Mouse (Mus musculus): ENCODE data around the gene Sf3a3. TPM values are rescaled to one million over a fixed set of nuclear protein-coding genes. Genes with fewer than 3 reads are reported as not detected.

Sf3a3 gene
- total and polyA plus RNA-seq, 3 experiments, result 127 to 295 (median 144) TPM

GRCm38 (mm10) chr4:124693135-124693894 is 21.3 kb upstream of the Sf3a3 start, which contains the start of gene Utp11 (continued):
- peak; percentile 71 to 85 for TF ChIP-seq POLR2A (IDR thresholded peaks at IDR 0.05; ENCODE audit: control insufficient read depth in 1 of 2, insufficient read depth in 1 of 2, low read depth in 1 of 2, low read length in 2 of 2, poor library complexity in 1 of 2)
- 0 out of 4 replicates have a peak, but pooled peaks of 1 of the 2 experiments have one; percentile 8 for TF ChIP-seq EP300 (IDR thresholded peaks at IDR 0.05; ENCODE audit: low read depth in 1 of 2, low read length in 2 of 2)
- TF ChIP-seq TBP (IDR thresholded peaks at IDR 0.05; ENCODE audit: low read depth, low read length), result peak; percentile 80
- peak; percentile 23; the same call in 1 of the 2 replicates for TF ChIP-seq MAZ (IDR thresholded peaks at IDR 0.05; ENCODE audit: low read depth, low read length)
- TF ChIP-seq HCFC1 (IDR thresholded peaks at IDR 0.05; ENCODE audit: low read depth, low read length), result peak; percentile 100
- 0 out of 2 replicates have a peak, but pooled peaks have one; percentile 2 for TF ChIP-seq ZNF384 (IDR thresholded peaks at IDR 0.05; ENCODE audit: low read depth, low read length)
- TF ChIP-seq E2F4 (IDR thresholded peaks at IDR 0.05; ENCODE audit: borderline replicate concordance, low read depth, low read length), result no peak
- no peak for TF ChIP-seq MEF2A (IDR thresholded peaks at IDR 0.05; ENCODE audit: extremely low read depth, insufficient replicate concordance, low read depth, low read length, poor library complexity, severe bottlenecking)
- TF ChIP-seq ZKSCAN1 (IDR thresholded peaks at IDR 0.05; ENCODE audit: low read depth, low read length), result no peak
- TF ChIP-seq RAD21 (IDR thresholded peaks at IDR 0.05; ENCODE audit: low read depth, low read length), result no peak
- TF ChIP-seq BHLHE40 (IDR thresholded peaks at IDR 0.05; ENCODE audit: borderline replicate concordance, low read depth, low read length), result no peak
- no peak for TF ChIP-seq USF2 (IDR thresholded peaks at IDR 0.05; ENCODE audit: borderline replicate concordance in 1 of 2, insufficient read depth in 1 of 2, low read depth in 1 of 2, low read length in 2 of 2)
- TF ChIP-seq ZC3H11A (IDR thresholded peaks at IDR 0.05; ENCODE audit: low read depth, low read length), result no peak
- TF ChIP-seq TCF12 (IDR thresholded peaks at IDR 0.05; ENCODE audit: low read depth, low read length), result no peak
- TF ChIP-seq UBTF (IDR thresholded peaks at IDR 0.05; ENCODE audit: borderline replicate concordance, insufficient read depth, low read depth, low read length), result no peak
- TF ChIP-seq NELFE (IDR thresholded peaks at IDR 0.05; ENCODE audit: low read depth, low read length), result peak; percentile 83

GRCm38 (mm10) chr4:124694572-124694971 is 20.0 kb upstream of the Sf3a3 start:
- Histone ChIP-seq H3K9me3 (replicated peaks; ENCODE audit: insufficient read depth, low read length) (no peaks in the 10 kb centered on the region), H3K79me2 (ENCODE audit: control insufficient read depth, insufficient read depth, low read length, poor library complexity) (peaks cover 34% of the 10 kb centered on the region), H3K4me3 (ENCODE audit: control insufficient read depth in 1 of 2, insufficient read depth in 1 of 2, low read depth in 2 of 2, low read length in 2 of 2) (no peak overlapping the region), H3K27ac (ENCODE audit: control insufficient read depth, low read depth, low read length) (no peak overlapping the region), H3K9ac (ENCODE audit: control insufficient read depth, low read depth, low read length, poor library complexity, severe bottlenecking) (no peak overlapping the region), H3K36me3 (ENCODE audit: control insufficient read depth in 1 of 2, insufficient read depth in 2 of 2, low read length in 2 of 2) (peaks cover 0 to 24% of the 10 kb centered on the region in 2 experiments; a peak in 2 of 4 replicates), H3K4me1 (ENCODE audit: control insufficient read depth in 1 of 2, insufficient read depth in 2 of 2, low read length in 2 of 2) (peaks cover 2 to 25% of the 10 kb centered on the region in 2 experiments; a peak in 3 of 4 replicates), H3K27me3 (ENCODE audit: control insufficient read depth in 1 of 2, insufficient read depth in 2 of 2, low read length in 2 of 2) (no peaks in the 10 kb centered on the region)
- TF ChIP-seq GATA1 (IDR thresholded peaks at IDR 0.05; ENCODE audit: low read depth, low read length) (no peak), POLR2AphosphoS2 (IDR thresholded peaks at IDR 0.05; ENCODE audit: low read length) (no peak), ZMIZ1 (IDR thresholded peaks at IDR 0.05; ENCODE audit: low read depth, low read length) (no peak), MAFK (IDR thresholded peaks at IDR 0.05; ENCODE audit: borderline replicate concordance, low read depth, low read length) (no peak)
- DNase-seq (ENCODE audit: low read depth, low spot score), result no peak

Data from MEL (cell line).